Mouse (Mus musculus): ENCODE measurements around the gene Ddx4. TPM values are rescaled to one million over a fixed set of nuclear protein-coding genes. Genes with fewer than 3 reads are reported as not detected.
"Not testable (repeated sequence)": the region's sequence is repeated elsewhere in the genome, so short reads cannot be mapped to it uniquely, and the experiment has no call there.

Ddx4 gene
- polyA plus RNA-seq, 1 experiment from 2014 or later = 0.18 TPM

- whole genome bisulfite sequencing = 42% methylated on average over 3 of the region's 3 CpGs
- Histone ChIP-seq H3K27ac (ENCODE audit: low read length) (no peak overlapping the region), H3K9me3 (ENCODE audit: control insufficient read depth, low read length) (no peaks in the 10 kb centered on the region), H3K36me3 (ENCODE audit: control insufficient read depth, insufficient read depth, low read length) (no peaks in the 10 kb centered on the region), H3K4me1 (replicated peaks; ENCODE audit: control insufficient read depth, insufficient read depth, low read length) (no peaks in the 10 kb centered on the region), H3K4me3 (ENCODE audit: low read length) (no peak overlapping the region), H3K4me2 (ENCODE audit: low read depth, low read length) (no peak overlapping the region), H3K27me3 (ENCODE audit: control insufficient read depth, insufficient read depth, low read depth, low read length) (no peaks in the 10 kb centered on the region), H3K9ac (ENCODE audit: low read length) (no peak overlapping the region)
- ATAC-seq (ENCODE audit: low read depth) = no peak
These were observed 30.7 kb downstream of the Ddx4 start for GRCm38 (mm10) chr13:112621592-112621991.

GRCm38 (mm10) chr13:112608606-112609005 lies 43.7 kb downstream of the Ddx4 start:
- H3K9ac ChIP-seq (ENCODE audit: low read length) = no peak overlapping the region
- H3K9me3 ChIP-seq (ENCODE audit: control insufficient read depth, low read length) = no peaks in the 10 kb centered on the region
- no peaks in the 10 kb centered on the region for H3K4me1 ChIP-seq (replicated peaks; ENCODE audit: control insufficient read depth, insufficient read depth, low read length)
- no peak overlapping the region for H3K27ac ChIP-seq (ENCODE audit: low read length)
- no peaks in the 10 kb centered on the region for H3K36me3 ChIP-seq (ENCODE audit: control insufficient read depth, insufficient read depth, low read length)
- H3K4me2 ChIP-seq (ENCODE audit: low read depth, low read length) = no peak overlapping the region
- WGBS = 81% methylated on average over 3 of the region's 3 CpGs
- no peaks in the 10 kb centered on the region for H3K27me3 ChIP-seq (ENCODE audit: control insufficient read depth, insufficient read depth, low read depth, low read length)
- H3K4me3 ChIP-seq (ENCODE audit: low read length) = no peak overlapping the region
- ATAC-seq (ENCODE audit: low read depth) = no peak

DNA sequence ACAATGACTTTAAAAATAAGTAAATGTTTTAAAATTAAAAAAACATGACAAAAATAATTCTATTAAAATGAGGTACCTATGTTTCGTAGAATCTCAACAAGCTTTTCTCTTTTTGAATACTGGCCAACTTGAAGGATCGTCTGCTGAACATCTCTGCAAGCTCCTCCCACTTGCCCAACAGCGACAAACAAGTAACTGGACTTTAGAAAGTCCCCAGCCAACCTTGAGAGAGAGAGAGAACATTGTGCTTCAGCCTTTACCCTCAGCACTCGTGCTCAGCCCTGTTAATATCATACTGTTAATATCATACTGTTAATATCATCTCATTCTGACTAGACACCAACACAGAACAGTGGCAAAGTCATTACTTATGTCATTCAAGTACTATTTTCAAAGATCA lies 47.9 kb downstream of the Ddx4 start:
- H3K4me1 ChIP-seq (replicated peaks; ENCODE audit: control insufficient read depth, insufficient read depth, low read length) = no peaks in the 10 kb centered on the region
- no peaks in the 10 kb centered on the region for H3K9me3 ChIP-seq (ENCODE audit: control insufficient read depth, low read length)
- H3K27ac ChIP-seq (ENCODE audit: low read length) = no peak overlapping the region
- H3K36me3 ChIP-seq (ENCODE audit: control insufficient read depth, insufficient read depth, low read length) = no peaks in the 10 kb centered on the region
- no peak for ATAC-seq (ENCODE audit: low read depth)
- H3K9ac ChIP-seq (ENCODE audit: low read length) = no peak overlapping the region
- no peak overlapping the region for H3K4me3 ChIP-seq (ENCODE audit: low read length)
- H3K27me3 ChIP-seq (ENCODE audit: control insufficient read depth, insufficient read depth, low read depth, low read length) = no peaks in the 10 kb centered on the region
- H3K4me2 ChIP-seq (ENCODE audit: low read depth, low read length) = no peak overlapping the region
- WGBS = 49% methylated on average over 4 of the region's 4 CpGs

DNA sequence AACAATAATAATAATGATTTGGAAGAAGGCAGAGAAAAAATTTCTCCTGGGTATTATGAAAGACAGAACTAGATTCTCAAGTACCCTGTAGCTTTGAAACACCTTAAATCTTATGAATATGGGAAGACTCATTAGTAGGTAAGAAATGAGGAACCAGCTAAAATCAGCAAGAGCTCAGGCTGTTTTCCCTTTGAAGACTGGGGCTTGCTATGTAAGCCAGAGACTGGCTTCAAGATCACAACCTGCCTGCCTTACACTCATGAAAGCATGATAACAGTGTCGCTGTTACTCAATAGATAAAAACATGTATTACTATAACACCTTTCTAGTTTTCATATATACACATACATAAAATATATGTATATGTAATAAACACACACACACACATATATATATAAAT lies 48.4 kb downstream of the Ddx4 start:
- Histone ChIP-seq H3K4me1 (replicated peaks; ENCODE audit: control insufficient read depth, insufficient read depth, low read length) (no peaks in the 10 kb centered on the region), H3K36me3 (ENCODE audit: control insufficient read depth, insufficient read depth, low read length) (no peaks in the 10 kb centered on the region), H3K9me3 (ENCODE audit: control insufficient read depth, low read length) (no peaks in the 10 kb centered on the region), H3K4me2 (ENCODE audit: low read depth, low read length) (no peak overlapping the region), H3K27me3 (ENCODE audit: control insufficient read depth, insufficient read depth, low read depth, low read length) (no peaks in the 10 kb centered on the region), H3K27ac (ENCODE audit: low read length) (no peak overlapping the region), H3K4me3 (ENCODE audit: low read length) (no peak overlapping the region), H3K9ac (ENCODE audit: low read length) (no peak overlapping the region)
- WGBS = 80% methylated on average over 1 of the region's 1 CpGs
- ATAC-seq (ENCODE audit: low read depth) = no peak

- Histone ChIP-seq H3K4me1 (replicated peaks; ENCODE audit: control insufficient read depth, insufficient read depth, low read length) (no peaks in the 10 kb centered on the region), H3K4me2 (ENCODE audit: low read depth, low read length) (no peak overlapping the region), H3K27me3 (ENCODE audit: control insufficient read depth, insufficient read depth, low read depth, low read length) (no peaks in the 10 kb centered on the region), H3K4me3 (ENCODE audit: low read length) (no peak overlapping the region), H3K9ac (ENCODE audit: low read length) (no peak overlapping the region), H3K9me3 (ENCODE audit: control insufficient read depth, low read length) (no peaks in the 10 kb centered on the region), H3K36me3 (ENCODE audit: control insufficient read depth, insufficient read depth, low read length) (no peaks in the 10 kb centered on the region), H3K27ac (ENCODE audit: low read length) (no peak overlapping the region)
- no peak for ATAC-seq (ENCODE audit: low read depth)
- WGBS = 76% methylated on average over 2 of the region's 2 CpGs
These were observed 49.7 kb downstream of the Ddx4 start for GRCm38 (mm10) chr13:112602607-112603006.

- 84% methylated on average over 4 of the region's 8 CpGs for WGBS
- ATAC-seq (ENCODE audit: low read depth); H3K27me3 ChIP-seq (ENCODE audit: control insufficient read depth, insufficient read depth, low read depth, low read length); H3K27ac ChIP-seq (ENCODE audit: low read length); H3K4me2 ChIP-seq (ENCODE audit: low read depth, low read length); H3K9me3 ChIP-seq (ENCODE audit: control insufficient read depth, low read length); H3K9ac ChIP-seq (ENCODE audit: low read length); H3K4me3 ChIP-seq (ENCODE audit: low read length); H3K36me3 ChIP-seq (ENCODE audit: control insufficient read depth, insufficient read depth, low read length); H3K4me1 ChIP-seq (replicated peaks; ENCODE audit: control insufficient read depth, insufficient read depth, low read length): not testable (repeated sequence)
These were observed 58.0 kb downstream of the Ddx4 start, which contains the start of gene Il31ra for GRCm38 (mm10) chr13:112594260-112594659. Il31ra (minus strand) TSS chr13:112594360.

- H3K4me2 ChIP-seq (ENCODE audit: low read depth, low read length) = no peak overlapping the region
- no peaks in the 10 kb centered on the region for H3K36me3 ChIP-seq (ENCODE audit: control insufficient read depth, insufficient read depth, low read length)
- no peak overlapping the region for H3K4me3 ChIP-seq (ENCODE audit: low read length)
- no peak for ATAC-seq (ENCODE audit: low read depth)
- H3K27ac ChIP-seq (ENCODE audit: low read length) = no peak overlapping the region
- no peaks in the 10 kb centered on the region for H3K9me3 ChIP-seq (ENCODE audit: control insufficient read depth, low read length)
- no peak overlapping the region for H3K9ac ChIP-seq (ENCODE audit: low read length)
- 24% methylated on average over 2 of the region's 2 CpGs for WGBS
- H3K27me3 ChIP-seq (ENCODE audit: control insufficient read depth, insufficient read depth, low read depth, low read length) = no peaks in the 10 kb centered on the region
- H3K4me1 ChIP-seq (replicated peaks; ENCODE audit: control insufficient read depth, insufficient read depth, low read length) = no peaks in the 10 kb centered on the region
These were observed 62.0 kb downstream of the Ddx4 start for GRCm38 (mm10) chr13:112590254-112590653.

GRCm38 (mm10) chr13:112589625-112590024 lies 62.6 kb downstream of the Ddx4 start:
- no peak for ATAC-seq (ENCODE audit: low read depth)

GRCm38 (mm10) chr13:112584556-112585237 lies 67.6 kb downstream of the Ddx4 start:
- Histone ChIP-seq H3K27me3 (ENCODE audit: control insufficient read depth, insufficient read depth, low read depth, low read length) (no peaks in the 10 kb centered on the region), H3K9ac (ENCODE audit: low read length) (no peak overlapping the region), H3K36me3 (ENCODE audit: control insufficient read depth, insufficient read depth, low read length) (no peaks in the 10 kb centered on the region), H3K4me3 (ENCODE audit: low read length) (no peak overlapping the region), H3K4me2 (ENCODE audit: low read depth, low read length) (no peak overlapping the region), H3K4me1 (replicated peaks; ENCODE audit: control insufficient read depth, insufficient read depth, low read length) (no peaks in the 10 kb centered on the region), H3K27ac (ENCODE audit: low read length) (no peak overlapping the region), H3K9me3 (ENCODE audit: control insufficient read depth, low read length) (no peaks in the 10 kb centered on the region)
- ATAC-seq (ENCODE audit: low read depth) = no peak
- 36% methylated on average over 7 of the region's 7 CpGs for WGBS

More at GRCm38 (mm10) chr13:112589625-112590024, 62.6 kb downstream of the Ddx4 start:
- no peaks in the 10 kb centered on the region for H3K9me3 ChIP-seq (ENCODE audit: control insufficient read depth, low read length)
- no peaks in the 10 kb centered on the region for H3K27me3 ChIP-seq (ENCODE audit: control insufficient read depth, insufficient read depth, low read depth, low read length)
- no peak overlapping the region for H3K9ac ChIP-seq (ENCODE audit: low read length)
- H3K4me1 ChIP-seq (replicated peaks; ENCODE audit: control insufficient read depth, insufficient read depth, low read length) = no peaks in the 10 kb centered on the region
- no peak overlapping the region for H3K27ac ChIP-seq (ENCODE audit: low read length)
- no peaks in the 10 kb centered on the region for H3K36me3 ChIP-seq (ENCODE audit: control insufficient read depth, insufficient read depth, low read length)
- no peak overlapping the region for H3K4me3 ChIP-seq (ENCODE audit: low read length)
- H3K4me2 ChIP-seq (ENCODE audit: low read depth, low read length) = no peak overlapping the region

DNA sequence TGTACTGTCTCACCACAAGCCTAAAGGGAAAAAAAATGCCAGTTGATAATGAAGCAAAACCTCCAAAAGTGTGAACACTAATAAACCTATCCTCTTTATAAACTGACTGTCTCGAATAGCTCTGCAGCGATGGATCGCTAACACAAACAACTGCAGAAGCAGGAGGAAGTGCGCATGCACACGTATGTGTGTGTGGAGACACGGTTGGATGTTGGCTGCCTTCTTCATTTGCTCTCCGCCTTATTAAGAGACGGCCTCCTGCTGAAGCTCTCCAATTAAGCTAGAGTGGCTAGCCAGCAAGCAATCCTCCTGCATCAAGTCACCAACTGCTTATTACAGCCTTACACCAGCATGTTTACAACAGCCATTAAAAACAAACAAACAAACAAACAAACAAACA lies 70.0 kb downstream of the Ddx4 start:
- 80% methylated on average over 8 of the region's 8 CpGs for WGBS
- Histone ChIP-seq H3K27me3 (ENCODE audit: control insufficient read depth, insufficient read depth, low read depth, low read length) (no peaks in the 10 kb centered on the region), H3K9ac (ENCODE audit: low read length) (no peak overlapping the region), H3K9me3 (ENCODE audit: control insufficient read depth, low read length) (no peaks in the 10 kb centered on the region), H3K36me3 (ENCODE audit: control insufficient read depth, insufficient read depth, low read length) (no peaks in the 10 kb centered on the region), H3K4me2 (ENCODE audit: low read depth, low read length) (no peak overlapping the region), H3K27ac (ENCODE audit: low read length) (no peak overlapping the region), H3K4me3 (ENCODE audit: low read length) (no peak overlapping the region), H3K4me1 (replicated peaks; ENCODE audit: control insufficient read depth, insufficient read depth, low read length) (no peaks in the 10 kb centered on the region)
- no peak for ATAC-seq (ENCODE audit: low read depth)
